Mouse (Mus musculus) kidney, adult 2 months (tissue): Measurements from ENCODE around the gene Gstm2.

Experiments used
- CTCF ChIP-seq: fragments of 200-500 bp; conservative IDR thresholded peaks from 2 replicates; pipeline ENCODE4 v1.5.1; 2011; ENCODE audit warnings: low read depth, mild to moderate bottlenecking, control low read depth, low read length, moderate library complexity, mixed read lengths; ENCODE audit not compliant: insufficient read depth, insufficient read length
- POLR2A ChIP-seq: fragments of 200-500 bp; IDR thresholded peaks from one replicate; pipeline ENCODE4 v1.6.1; 2011; ENCODE audit warnings: low read depth, low read length, control low read depth

- TF ChIP-seq CTCF (no peak), POLR2A (no peak)
These were observed at the start of gene Gstm2 for GRCm38 (mm10) chr3:107986041-107986562.
